Mouse (Mus musculus) layer of hippocampus, postnatal 14 days (tissue): ENCODE measurements at regions not wholly inside any gene's neighbourhood (a gene's known extent, or its start where the extent isn't known, plus 50 kb on each side); places are given as distances from the start of the nearest gene placed in this dataset.

Source experiments
- DNase-seq, 2 experiments: peaks; one replicate each; pipeline ENCODE4 v3.0.0; 2021 to 2022; ENCODE audit warnings: low spot score in 2 of 2, mixed read lengths in 1 of 2

DNA sequence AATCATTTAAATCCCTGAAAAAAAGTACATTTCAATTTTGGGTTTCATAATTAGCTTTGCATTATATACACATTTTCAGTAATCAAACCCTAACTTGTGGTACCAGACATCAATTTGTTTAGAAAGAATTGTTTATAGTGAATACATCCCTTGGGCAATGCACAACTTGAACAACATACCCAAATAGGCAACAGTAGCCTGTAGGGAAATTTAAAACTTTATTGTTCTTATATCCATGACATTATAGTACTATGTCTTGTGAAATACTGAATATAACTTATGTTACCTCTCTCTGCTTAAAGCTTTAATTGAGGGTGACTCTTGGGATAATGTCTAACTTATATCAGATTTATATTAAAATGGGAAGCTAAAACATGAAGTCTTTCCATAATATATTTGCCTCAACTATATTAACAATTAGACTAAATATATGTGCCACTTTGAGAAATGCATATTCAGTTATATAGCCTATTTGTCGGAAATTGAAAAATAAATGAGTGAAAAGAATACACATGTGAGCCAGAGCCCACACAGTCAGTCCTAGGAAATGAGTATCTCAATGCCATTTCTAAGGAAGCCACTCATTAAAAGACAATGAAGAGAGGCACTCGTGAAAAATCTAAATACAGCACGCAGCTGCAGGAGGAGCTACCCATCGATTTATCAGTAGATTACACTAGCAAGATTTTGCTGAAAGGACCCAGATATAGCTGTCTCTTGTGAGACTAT, 458.1 kb upstream of the Slitrk6 start:
- no peak for DNase-seq

DNA sequence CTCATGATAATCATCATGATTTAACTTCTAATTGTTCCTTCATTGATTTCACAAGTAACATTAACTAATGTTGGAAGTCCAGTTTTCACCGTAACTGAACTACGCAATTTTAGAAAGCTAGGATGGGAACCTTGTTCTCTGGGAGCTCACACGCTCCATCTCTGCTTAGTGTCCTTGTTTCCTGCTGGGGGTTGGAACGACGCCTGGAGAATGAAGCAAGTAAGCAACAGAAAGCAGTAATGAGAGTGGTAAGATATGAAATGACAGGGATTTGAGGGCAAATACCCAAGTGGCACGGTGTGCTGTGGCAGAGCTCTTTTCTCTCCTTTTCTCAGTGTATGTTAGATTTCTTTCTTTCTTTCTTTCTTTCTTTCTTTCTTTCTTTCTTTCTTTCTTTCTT, 448.0 kb upstream of the Slitrk5 start:
- DNase-seq, result no peak

DNA sequence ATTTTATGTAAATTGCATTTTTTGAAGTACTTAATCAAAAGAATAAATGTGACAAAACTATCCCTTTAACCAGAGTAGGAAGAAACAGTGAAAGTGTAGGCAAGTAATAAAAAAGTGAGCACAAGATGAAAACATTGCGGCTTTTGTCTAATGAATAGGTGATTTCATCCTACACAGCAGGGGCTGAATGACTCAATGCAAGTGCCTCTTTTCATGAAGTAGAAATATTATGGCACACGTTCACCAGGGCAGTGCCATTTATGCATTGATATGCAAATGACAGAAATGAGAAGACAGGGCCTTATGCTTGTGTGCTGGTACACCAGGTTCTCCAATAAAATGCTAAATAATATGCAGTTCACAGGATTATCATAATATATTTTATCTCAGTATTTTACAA, 435.8 kb upstream of the Slitrk5 start:
- no peak for DNase-seq

- DNase-seq, result peak; percentile 46 to 67
These were observed 425.4 kb upstream of the Slitrk5 start for GRCm38 (mm10) chr14:111249347-111249946.

GRCm38 (mm10) chr14:111253190-111253589, 421.7 kb upstream of the Slitrk5 start:
- peak in 1 of 2 experiments; percentile 5 for DNase-seq

GRCm38 (mm10) chr14:111261696-111262095, 413.2 kb upstream of the Slitrk5 start:
- DNase-seq, result no peak

- DNase-seq, result no peak
These were observed 404.7 kb upstream of the Slitrk5 start for GRCm38 (mm10) chr14:111270239-111270638.

DNA sequence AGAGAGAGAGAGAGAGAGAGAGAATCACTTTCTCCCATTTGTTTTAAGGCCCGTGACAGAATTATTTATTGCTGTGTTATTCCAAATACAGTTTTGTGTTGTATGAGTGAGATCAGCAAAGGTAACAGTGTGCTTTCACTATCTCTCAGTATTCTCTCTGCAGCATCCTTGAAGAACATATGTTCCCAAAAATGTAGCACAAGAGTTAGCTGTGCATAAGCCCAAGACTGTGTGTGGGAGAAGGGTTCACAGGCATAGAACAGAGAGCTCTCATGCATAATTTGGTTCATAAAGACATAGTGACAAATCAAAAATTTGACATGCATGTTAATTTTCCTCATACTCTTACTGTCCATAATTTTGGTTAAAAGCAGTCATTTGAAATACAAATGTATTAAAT, 393.5 kb upstream of the Slitrk5 start:
- DNase-seq, result no peak

DNA sequence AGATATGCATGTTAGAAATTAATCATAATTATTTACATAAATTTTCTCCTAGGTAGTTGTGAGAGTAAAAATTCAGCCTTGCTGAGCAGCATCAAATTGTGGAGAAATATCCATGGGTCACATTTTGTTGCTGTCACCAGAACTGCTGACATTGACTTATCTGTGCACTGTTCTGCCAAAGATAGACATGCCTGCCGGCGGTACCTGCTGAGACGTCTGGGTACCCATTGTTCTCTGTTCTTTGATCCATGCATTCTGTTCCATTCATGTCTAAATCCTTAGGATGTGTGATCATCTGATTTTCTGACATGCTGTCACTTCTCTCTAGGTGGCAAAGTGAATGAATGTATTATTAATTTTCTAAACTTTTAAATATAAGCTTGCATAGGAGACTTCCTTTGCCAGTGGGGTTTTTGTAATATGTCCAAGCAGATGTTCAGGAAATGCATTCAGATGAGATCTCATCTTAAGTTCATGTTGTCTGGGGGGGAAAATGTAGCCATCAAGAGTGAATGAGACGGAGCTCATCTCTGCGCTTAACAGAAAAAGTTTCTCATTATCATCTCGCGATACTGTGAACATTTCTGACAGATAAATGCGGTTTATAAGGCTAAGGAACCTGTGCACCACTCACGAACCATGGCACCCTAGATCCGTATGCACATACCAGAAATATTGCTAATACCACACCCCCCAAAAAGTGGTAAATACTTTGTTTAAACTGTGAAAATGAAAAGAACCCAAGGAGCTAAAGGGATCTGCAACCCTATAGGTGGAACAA, 391.0 kb upstream of the Slitrk5 start:
- DNase-seq, result no peak

DNA sequence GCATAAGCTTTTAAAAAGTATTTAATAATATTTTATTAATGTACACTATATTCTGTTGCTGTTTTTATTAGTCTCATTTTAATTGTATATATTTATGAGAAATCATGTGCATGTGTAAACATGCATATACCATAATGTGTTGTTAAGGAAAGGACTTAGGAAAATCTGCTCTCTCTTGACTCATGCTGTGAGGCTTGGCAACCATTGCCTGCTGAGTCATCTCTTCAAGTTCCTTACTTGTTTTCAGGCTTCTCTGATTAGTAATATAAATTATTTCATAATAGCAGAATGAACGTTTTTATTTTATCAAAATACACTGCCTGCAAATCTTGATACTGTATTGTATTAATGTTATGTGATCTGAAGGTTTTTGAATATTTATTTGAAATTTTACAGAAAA, 388.9 kb upstream of the Slitrk5 start:
- no peak for DNase-seq

DNA sequence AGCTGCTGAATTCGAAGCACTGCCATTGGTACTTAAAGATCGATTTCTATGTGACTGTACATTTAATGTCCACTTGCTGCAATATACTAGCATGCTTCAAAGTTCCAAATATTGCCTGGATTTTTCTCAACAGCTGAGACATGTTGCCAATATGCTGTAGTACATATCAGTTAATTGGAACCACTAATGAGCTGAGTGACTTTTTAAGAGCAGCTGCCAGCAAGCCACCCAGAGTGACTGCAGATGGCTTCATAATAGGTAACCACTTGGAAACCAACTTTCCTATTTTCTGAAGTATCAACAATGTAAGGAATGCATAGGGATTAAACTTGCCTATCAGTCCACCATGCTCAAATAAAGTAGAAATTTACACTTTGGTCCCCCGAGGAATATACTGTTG, 379.4 kb upstream of the Slitrk5 start:
- DNase-seq, result peak in 1 of 2 experiments; percentile 11

DNA sequence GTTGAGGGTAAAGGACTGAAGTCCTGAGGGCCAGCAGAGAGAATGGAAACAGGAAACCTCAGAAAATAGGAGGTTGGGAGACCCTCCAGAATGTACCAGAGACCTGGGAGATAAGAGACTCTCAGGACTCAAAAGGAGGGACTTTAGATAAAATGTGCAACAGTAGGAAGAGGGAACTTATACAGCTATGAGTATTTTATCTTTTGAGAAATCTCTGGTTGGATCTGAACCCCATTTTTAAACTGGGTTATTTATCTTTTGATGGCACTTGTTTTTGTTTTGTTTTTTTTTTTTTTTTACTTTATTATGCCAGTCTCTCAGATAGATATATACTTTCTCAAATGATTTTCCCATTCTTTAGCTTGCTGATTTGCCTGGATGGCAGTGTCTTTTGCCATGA, 377.1 kb upstream of the Slitrk5 start:
- no peak for DNase-seq

DNA sequence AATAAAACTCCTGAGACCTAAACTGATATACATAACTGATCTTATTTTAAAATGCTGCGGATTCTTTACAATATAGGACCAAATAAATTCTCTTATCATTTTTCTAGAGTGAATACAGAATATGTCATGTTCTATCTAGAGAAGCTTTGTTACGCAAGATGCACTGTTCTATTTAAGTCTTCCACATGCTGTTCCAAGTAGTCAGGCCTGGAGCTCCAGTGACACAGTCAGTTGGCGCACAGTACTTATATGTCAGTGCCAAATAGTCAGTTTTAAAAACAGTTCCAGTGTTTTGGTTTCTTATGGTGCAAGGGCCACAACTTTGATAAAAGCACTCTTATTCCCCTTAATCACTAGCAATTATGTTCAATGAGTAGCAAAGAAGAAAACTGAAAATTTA, 344.3 kb upstream of the Slitrk5 start:
- no peak for DNase-seq

DNA sequence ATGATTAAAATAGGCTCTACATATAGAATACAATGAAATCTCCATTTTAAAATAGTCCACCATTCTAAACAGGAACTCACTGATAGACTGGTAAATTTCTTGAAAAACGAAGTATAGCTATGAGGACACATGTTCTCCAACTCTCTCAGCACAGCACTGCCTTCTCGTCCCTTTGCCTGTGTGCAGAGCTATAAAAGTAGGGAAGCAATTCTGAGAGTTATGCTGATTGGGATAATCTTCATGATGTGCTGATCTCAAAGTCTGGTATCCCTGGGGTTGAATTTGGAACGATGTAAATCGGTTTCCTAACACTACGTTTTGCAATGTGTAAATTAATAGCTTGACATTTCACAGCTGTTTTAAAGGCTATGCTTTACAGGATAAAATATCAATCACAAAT, 321.4 kb upstream of the Slitrk5 start:
- DNase-seq, result no peak

- DNase-seq, result no peak
These were observed 278.1 kb upstream of the Slitrk5 start for GRCm38 (mm10) chr14:111396803-111397202.

DNA sequence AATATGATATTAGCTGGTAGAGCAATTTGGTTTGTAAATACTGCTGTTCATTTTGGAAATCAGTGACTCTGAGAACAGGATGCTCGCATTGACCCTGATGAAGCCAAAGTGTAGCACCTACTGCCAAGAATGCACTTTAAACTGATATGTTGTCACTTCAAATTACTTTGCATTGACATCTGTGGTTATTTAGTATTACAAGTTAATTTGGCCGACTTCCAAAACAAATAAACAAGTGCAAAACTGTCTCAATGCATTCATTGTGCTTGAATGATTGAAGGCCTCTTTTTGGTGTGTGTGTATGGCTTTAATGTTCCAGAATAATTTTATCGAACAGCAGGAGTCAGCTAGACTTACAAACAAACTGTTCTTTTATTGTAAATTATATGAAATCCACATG, 274.1 kb upstream of the Slitrk5 start:
- DNase-seq, result peak in 1 of 2 experiments; percentile 24

DNA sequence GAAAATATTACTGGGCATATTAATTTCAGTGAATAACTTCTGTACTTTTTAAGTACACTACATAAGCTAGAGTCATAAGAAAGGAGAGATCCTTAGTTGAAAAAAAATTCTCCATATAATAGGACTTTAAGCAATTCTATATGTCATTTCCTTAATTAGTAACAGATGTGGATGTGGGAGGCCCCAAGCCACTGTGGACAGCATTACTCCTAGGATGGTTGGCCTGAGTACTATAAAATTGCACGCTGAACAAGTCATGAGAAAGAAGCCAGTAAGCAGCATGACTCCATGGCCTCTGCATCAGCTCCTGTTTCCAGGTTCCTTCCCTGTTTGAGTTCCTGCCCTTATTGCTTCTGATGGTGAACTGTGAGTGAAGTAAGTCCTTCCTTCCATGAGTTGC, 272.4 kb upstream of the Slitrk5 start:
- no peak for DNase-seq

- DNase-seq, result no peak
These were observed 271.3 kb upstream of the Slitrk5 start for GRCm38 (mm10) chr14:111403555-111403954.

DNA sequence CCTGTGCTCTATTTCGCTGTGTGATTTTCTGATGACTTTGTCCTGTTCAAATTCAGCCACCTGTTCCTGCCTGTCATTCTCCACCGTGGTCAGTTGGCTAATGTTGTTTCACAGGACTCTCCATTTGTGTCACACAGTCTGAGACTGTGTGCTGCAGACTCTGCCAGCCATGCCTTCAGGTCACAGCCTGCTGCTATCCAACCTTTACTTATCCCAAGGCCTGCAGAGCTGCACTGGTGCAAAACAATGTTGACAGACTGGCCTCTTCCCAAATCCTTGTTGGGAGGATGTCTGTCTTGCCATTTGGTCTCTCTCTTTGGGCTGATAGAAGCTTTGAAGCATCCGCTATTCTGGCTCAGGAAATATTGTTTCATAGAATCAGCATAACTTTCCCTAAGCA, 261.4 kb upstream of the Slitrk5 start:
- DNase-seq, result peak in 1 of 2 experiments; percentile 4

- no peak for DNase-seq
These were observed 256.4 kb upstream of the Slitrk5 start for GRCm38 (mm10) chr14:111418531-111418930.

GRCm38 (mm10) chr14:111429101-111429857, 245.6 kb upstream of the Slitrk5 start:
- no peak for DNase-seq
